Mouse (Mus musculus): ENCODE measurements around the gene Sfta2. TPM values are rescaled to one million over a fixed set of nuclear protein-coding genes. Genes with fewer than 3 reads are reported as not detected.

Gene Sfta2
- total RNA-seq, 2 experiments from 2014 or later: not detected

DNA sequence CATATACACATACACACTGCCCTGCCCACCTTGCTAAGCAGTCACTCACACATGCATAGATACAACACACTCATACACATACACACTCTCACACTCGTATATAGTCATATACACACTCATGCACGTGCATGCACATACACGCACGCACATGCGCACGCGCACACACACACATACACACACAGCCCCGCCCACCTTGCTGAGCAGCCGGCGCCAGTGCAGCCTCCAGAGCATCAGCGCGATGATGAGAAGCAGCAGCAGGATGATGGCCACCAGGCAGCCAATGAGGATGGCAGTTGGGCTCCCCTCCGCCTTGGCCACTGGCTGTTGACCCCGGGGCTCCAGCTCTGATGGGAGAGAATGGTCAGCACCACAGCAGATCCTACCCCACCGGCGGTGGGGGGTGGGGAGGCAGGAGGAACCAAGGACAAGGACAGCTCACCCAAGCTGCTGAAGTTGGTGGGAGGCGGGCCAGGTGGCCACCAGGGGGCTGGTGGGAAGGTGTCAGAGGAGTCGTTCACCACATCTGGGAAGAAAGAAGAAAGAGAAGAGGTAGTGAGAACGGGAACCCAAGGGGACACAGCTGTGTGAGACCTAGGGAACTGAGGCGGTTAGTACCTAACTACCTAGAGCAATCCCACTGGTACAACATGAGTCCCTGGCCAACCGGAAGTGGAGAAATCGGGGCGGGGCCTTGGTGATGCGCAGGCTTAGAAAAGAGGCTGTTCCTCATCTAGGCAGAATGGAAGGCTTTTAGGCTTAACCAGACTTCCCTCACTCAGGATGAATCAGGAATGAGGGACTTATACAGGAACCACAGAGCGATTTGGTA lies 87.2 kb downstream of the Sfta2 start:
- TF ChIP-seq CTCF (IDR thresholded peaks at IDR 0.05): no peak; the same call in 1 of the 2 replicates
- DNase-seq (ENCODE audit: extremely low spot score in 1 of 2, low spot score in 2 of 2): no peak
- Histone ChIP-seq H3K4me3 (no peak overlapping the region), H3K27ac (no peak overlapping the region)
- intact Hi-C loops (cut with DNase I): no loop called here

DNA sequence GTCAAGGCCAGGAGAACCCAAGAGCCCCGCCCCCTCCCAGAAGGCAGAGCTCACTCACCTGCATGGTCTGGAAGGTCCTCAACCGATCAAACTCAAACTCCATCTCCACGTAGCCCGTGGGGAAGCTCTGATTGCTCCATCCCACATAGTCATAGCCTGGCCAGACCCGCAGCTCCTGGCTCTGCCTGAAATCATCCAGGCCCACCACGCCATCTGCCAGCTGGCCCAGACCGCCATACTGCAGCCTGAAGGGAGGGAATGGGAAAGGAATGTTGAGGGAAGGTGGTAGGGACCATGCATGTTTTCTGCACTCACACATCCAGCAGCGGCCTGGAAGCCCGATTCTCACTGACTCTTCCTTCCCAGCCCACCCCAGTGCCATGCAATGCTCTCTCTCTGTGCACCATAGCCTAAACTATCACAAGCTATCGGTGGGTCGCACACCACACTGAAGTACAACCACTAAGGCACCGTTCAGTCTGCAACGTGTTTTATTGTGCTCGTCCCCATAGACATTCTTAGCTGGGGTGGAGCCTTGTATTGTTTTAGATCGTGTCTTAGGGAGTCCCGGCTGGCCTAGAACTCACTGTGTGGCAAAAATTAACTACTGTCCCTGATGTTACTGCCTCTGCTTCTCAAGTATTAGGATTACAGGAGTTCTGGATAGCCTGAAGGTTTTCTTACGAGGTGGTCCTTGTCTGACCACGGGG lies 88.7 kb downstream of the Sfta2 start:
- H3K27ac ChIP-seq: no peak overlapping the region
- H3K4me3 ChIP-seq: no peak overlapping the region
- no peak for TF ChIP-seq CTCF (IDR thresholded peaks at IDR 0.05)
- intact Hi-C loops (cut with DNase I): no loop called here
- no peak for DNase-seq (ENCODE audit: extremely low spot score in 1 of 2, low spot score in 2 of 2)

DNA sequence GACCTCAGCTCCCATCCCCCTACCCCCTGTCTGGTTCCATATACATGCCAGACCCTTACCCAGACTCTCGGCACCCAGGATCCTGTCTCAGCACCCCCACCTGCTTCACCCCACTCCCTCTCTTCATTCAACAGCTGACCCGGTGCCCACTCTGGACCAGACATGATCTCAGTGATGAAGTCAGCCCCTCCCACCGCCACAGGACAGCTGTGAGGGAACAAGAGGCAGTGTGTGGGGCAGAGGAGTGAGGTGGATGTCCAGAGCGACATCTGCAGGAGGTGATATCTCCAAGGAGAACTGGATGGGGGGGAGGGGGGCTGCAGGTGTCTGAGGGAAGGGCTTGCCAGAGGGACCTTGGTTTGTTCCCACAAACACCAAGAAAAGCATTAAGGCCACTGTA lies 90.5 kb downstream of the Sfta2 start:
- intact Hi-C loops (cut with DNase I): no loop called here
- no peak for DNase-seq (ENCODE audit: extremely low spot score in 1 of 2, low spot score in 2 of 2)
- TF ChIP-seq CTCF (IDR thresholded peaks at IDR 0.05): no peak
- no peak overlapping the region for H3K27ac ChIP-seq
- no peak overlapping the region for H3K4me3 ChIP-seq

DNA sequence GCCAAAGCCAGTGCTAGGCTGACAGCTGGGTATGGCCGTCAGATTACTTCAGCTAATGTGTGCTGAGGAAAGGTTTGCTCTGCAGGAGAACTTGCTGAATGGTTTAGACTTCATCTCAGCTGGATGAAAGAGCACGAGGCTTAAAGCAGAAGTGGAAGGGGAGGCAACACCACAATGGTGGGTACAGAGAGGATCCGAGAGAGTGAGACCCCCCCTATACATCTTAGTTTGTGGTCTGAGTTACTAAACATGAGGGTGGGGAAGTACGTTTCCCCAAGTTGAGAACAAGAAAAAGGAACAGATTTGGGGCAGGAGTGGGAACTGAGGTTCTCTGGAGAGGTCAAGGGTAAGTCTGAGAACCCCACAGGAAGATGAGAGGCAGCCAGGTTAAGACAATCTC lies 91.0 kb downstream of the Sfta2 start:
- intact Hi-C loops (cut with DNase I): no loop called here
- DNase-seq (ENCODE audit: extremely low spot score in 1 of 2, low spot score in 2 of 2): no peak
- no peak for TF ChIP-seq CTCF (IDR thresholded peaks at IDR 0.05)
- no peak overlapping the region; the same call in 1 of the 2 replicates for H3K27ac ChIP-seq
- H3K4me3 ChIP-seq: no peak overlapping the region

DNA sequence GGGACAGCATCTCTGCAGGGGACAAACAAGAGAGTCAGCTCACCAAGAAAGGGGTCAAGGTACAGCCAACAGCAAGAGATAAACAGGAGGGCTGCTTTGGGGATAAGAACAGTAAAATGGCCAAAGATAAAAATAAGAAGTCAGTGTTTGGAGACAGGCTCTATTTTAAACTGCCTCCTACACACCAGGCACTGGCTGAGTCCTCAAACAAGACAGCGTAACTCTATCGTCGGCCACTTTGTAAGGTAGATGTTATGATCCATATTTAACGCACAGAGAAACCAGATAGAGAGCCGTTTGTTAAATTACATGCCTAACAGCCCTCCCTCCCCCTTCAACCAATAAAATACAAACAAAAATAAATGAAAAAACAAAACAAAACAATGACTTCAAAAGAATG lies 92.6 kb downstream of the Sfta2 start:
- peak overlapping the region; percentile 57 for H3K27ac ChIP-seq
- intact Hi-C loops (cut with DNase I): loop anchor here (2.0 kb wide), 1 partner anchor 21 kb away; the partner anchor contains the start of gene Gtf2h4
- DNase-seq (ENCODE audit: extremely low spot score in 1 of 2, low spot score in 2 of 2): no peak

DNA sequence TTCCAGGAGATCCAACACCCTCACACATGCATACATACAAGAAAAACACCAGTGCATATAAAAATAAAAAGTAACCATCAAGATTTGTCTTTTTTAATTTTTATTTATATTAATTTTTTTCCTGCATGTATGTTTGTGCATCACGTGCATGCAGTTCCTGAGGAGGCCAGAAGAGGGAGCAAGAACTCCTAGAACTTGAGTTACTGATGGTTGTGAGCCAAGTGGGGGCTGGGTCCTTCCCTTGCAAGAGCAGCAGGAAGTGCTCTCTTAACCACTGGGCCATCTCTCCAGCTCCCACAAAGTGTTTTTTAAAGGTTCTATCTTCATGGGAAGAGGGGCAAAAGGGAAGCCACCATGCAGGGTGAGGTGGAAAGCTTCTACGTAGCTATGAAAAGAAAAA lies 93.9 kb downstream of the Sfta2 start:
- Histone ChIP-seq H3K27ac (no peak overlapping the region), H3K4me3 (no peak overlapping the region)
- intact Hi-C loops (cut with DNase I): loop anchor here (2.0 kb wide), 1 partner anchor 22 kb away; the partner anchor contains the start of gene Gtf2h4
- peak; percentile 57 for TF ChIP-seq CTCF (IDR thresholded peaks at IDR 0.05)
- DNase-seq (ENCODE audit: extremely low spot score in 1 of 2, low spot score in 2 of 2): no peak

More for the DNA sequence above, 92.6 kb downstream of the Sfta2 start:
- no peak for TF ChIP-seq CTCF (IDR thresholded peaks at IDR 0.05)
- H3K4me3 ChIP-seq: no peak overlapping the region; the same call in 1 of the 2 replicates

DNA sequence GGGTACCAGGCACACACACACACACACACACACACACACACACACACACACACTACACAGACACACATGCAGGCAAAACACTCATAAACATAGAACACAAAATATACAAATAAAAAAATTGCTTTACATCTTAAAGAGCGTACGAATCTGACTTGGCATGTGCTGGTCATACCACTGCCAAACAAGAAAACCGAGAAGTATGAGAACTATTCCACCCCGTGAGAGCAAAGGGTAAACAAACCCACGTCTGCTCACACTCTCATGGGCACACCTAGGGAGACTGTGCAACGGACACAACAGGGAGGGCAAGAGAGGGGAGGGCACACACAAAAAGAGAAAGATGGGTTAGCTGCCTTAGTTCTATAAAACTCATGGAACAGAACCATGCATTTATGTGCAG lies 95.3 kb downstream of the Sfta2 start:
- intact Hi-C loops (cut with DNase I): no loop called here
- TF ChIP-seq CTCF (IDR thresholded peaks at IDR 0.05): no peak
- DNase-seq (ENCODE audit: extremely low spot score in 1 of 2, low spot score in 2 of 2): no peak
- Histone ChIP-seq H3K4me3 (peak overlapping the region; percentile 48), H3K27ac (peak overlapping the region; percentile 89; the same call in 1 of the 2 replicates)

DNA sequence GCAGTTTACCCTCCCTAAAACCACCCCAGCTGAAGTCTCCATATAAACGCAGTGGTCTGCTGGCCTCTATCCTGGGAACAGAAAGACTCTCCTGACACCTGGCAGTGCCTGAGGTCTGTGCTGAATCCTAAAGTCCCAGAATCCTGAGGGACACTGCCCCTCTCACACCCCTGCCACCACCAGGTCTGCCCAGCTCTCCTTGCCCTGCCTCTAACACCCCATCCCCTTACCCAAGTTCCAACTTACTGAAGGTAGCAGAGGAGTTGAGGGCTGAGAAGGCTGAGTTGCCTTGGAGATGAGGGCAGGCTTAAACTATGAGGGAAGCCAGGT lies 96.0 kb downstream of the Sfta2 start:
- Histone ChIP-seq H3K4me3 (peak overlapping the region; percentile 48), H3K27ac (peak overlapping the region; percentile 89)
- intact Hi-C loops (cut with DNase I): no loop called here
- TF ChIP-seq CTCF (IDR thresholded peaks at IDR 0.05): no peak
- no peak for DNase-seq (ENCODE audit: extremely low spot score in 1 of 2, low spot score in 2 of 2)

DNA sequence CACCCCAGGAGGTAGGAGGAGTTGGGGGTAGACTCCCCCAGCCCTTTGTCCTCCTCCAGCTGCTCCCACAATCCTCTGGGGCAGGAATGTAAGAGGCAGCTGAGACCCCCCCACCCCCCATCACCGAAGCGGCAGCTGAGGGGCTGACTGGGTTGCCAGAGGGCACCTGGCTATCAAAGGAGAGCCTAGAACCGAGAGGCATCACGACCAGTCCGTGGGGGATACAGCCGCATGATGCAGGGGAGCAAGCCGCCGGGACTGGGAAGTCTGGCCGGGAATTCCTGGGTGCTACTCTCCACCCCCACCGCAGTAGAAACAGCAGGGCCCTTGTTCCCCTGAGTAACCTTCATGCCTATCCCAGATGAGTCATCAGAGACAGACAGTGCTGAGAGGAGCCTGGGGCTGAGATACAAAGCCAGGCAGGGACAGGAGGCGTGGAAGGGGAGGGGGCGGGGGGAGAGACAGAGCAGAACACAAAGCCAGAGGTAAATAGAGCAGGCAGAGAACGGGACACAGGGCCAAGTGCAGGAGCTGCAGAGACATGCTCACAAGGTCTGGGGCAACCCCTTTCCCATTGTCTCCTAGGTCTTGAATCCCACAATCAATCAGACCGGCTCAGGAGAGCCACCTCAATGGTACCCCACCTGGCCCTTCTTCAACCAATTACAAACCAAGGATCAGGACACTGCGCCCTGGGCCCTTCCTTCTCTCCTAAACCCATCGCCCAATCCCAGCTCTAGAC lies 96.6 kb downstream of the Sfta2 start:
- TF ChIP-seq CTCF (IDR thresholded peaks at IDR 0.05): no peak
- intact Hi-C loops (cut with DNase I): no loop called here

DNA sequence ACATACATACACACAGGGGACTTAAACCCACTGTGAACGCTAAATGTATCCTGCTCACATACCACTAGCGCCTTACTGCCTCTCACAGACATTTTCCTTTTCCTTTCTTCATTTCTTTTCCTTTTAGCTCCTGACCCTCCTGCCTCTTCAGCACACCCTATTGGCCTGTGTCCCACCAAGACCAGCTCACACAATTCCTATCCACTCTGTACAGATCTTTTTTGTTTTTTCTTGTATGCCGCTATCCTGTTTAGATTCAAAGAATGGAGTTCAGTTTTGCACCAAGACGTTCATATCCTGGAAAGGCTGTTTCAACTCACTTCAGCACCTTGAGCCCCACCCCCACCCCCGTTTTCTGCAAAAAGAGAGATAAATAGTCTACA lies 97.1 kb downstream of the Sfta2 start:
- intact Hi-C loops (cut with DNase I): no loop called here
- peak overlapping the region; percentile 48 for H3K4me3 ChIP-seq
- no peak for TF ChIP-seq CTCF (IDR thresholded peaks at IDR 0.05)

More for the DNA sequence above, 96.6 kb downstream of the Sfta2 start:
- DNase-seq (ENCODE audit: extremely low spot score in 1 of 2, low spot score in 2 of 2): peak; percentile 38 to 64
- Histone ChIP-seq H3K4me3 (peak overlapping the region; percentile 48), H3K27ac (peak overlapping the region; percentile 89)

DNA sequence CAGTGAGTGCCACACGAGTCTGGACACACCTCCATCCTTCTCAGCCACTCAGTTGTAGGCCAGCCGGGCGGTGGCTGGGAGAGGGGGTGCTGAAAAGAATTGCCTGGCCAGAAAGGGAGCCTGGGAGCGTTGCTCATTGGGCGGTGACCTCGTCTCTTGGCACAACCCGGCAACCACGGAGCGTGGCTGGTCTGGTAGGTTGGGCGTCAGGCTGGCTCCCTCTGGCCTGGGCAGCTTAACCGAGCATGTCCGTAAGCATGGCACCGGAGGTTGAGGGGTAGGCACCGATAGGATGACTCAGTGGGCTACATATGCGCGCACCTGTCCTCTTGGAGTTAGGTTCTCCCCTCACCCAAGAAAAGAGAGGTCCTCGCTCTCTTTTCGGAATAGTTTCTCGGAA lies 98.6 kb downstream of the Sfta2 start:
- peak; percentile 63 to 68 for DNase-seq (ENCODE audit: extremely low spot score in 1 of 2, low spot score in 2 of 2)
- Histone ChIP-seq H3K27ac (peak overlapping the region; percentile 89), H3K4me3 (peak overlapping the region; percentile 75)
- no peak for TF ChIP-seq CTCF (IDR thresholded peaks at IDR 0.05)
- intact Hi-C loops (cut with DNase I): loop anchor here (5.0 kb wide), 1 partner anchor 458 kb away; the partner anchor contains the start of gene Ddx39b

More for the DNA sequence above, 97.1 kb downstream of the Sfta2 start:
- DNase-seq (ENCODE audit: extremely low spot score in 1 of 2, low spot score in 2 of 2): no peak
- H3K27ac ChIP-seq: peak overlapping the region; percentile 89

Other genes starting within 250 kb of the Sfta2 start
- 1 to 10 TPM; 2.2 to 3.1 TPM for gene H2-Q4, start 221.9 kb upstream of the Sfta2 start, total RNA-seq (2021)
- gene H2-Q6, start 176.7 kb upstream of the Sfta2 start, total RNA-seq (2021): under 1 TPM in 1 of 2 experiments, not detected in 1; 0.59 TPM
- gene H2-Q7, start 162.4 kb upstream of the Sfta2 start, total RNA-seq (2021): under 1 TPM; 0.47 to 0.57 TPM
- under 1 TPM; 0.43 to 0.75 TPM for gene H2-Q10, start 131.5 kb upstream of the Sfta2 start, total RNA-seq (2021)
- gene Pou5f1, start 95.5 kb upstream of the Sfta2 start, total RNA-seq (2021): under 1 TPM in 1 of 2 experiments, not detected in 1; 0.25 TPM
- gene Tcf19, start 84.7 kb upstream of the Sfta2 start, total RNA-seq (2021): 10 to 100 TPM; 10.7 to 11.4 TPM
- 10 to 100 TPM; 14.5 to 17.1 TPM for gene Cchcr1, start 84.4 kb upstream of the Sfta2 start, total RNA-seq (2021)
- gene Psors1c2, start 68.3 kb upstream of the Sfta2 start, total RNA-seq (2021): 1 to 10 TPM; 1.3 TPM
- gene Cdsn, start 49.4 kb upstream of the Sfta2 start, total RNA-seq (2021): 1 to 10 TPM in 1 of 2 experiments, under 1 TPM in 1; 0.87 to 1.5 TPM
- gene 2300002M23Rik, start 34.1 kb upstream of the Sfta2 start, total RNA-seq (2021): not detected
- gene Gm9573, start 25.1 kb downstream of the Sfta2 start, total RNA-seq (2021): not detected
- gene Mucl3, start 42.1 kb downstream of the Sfta2 start, total RNA-seq (2021): not detected
- 10 to 100 TPM; 33.2 to 42.6 TPM for gene Vars2, start 66.0 kb downstream of the Sfta2 start, total RNA-seq (2021)
- 10 to 100 TPM; 34.5 to 35.9 TPM for gene Gtf2h4, start 72.2 kb downstream of the Sfta2 start, total RNA-seq (2021)
- gene Ddr1, start 103.1 kb downstream of the Sfta2 start, total RNA-seq (2021): 10 to 100 TPM; 47.2 to 47.8 TPM
- gene Ier3, start 220.1 kb downstream of the Sfta2 start, total RNA-seq (2021): 10 to 100 TPM; 14.7 to 17.5 TPM
- gene Flot1, start 221.7 kb downstream of the Sfta2 start, total RNA-seq (2021): 100 to 1,000 TPM; 137 to 144 TPM
- gene Tubb5, start 236.8 kb downstream of the Sfta2 start, total RNA-seq (2021): 100 to 1,000 TPM; 417 to 433 TPM
- 10 to 100 TPM; 14.6 to 17.8 TPM for gene Mdc1, start 240.0 kb downstream of the Sfta2 start, total RNA-seq (2021)